Mouse (Mus musculus) lung, postnatal 0 days (tissue): ENCODE data around the gene Flt1. TPM values are rescaled to one million over a fixed set of nuclear protein-coding genes. Genes with fewer than 3 reads are reported as not detected.

ENCODE experiments used
- ATAC-seq: fragments of 200-750 bp; cut with Nextera tagmentation; 2 replicates; pipeline ENCODE4 v1.8.0; 2017; ENCODE audit warnings: moderate library complexity
- DNase-seq: peaks from one replicate; pipeline ENCODE4 v3.0.0-alpha.2; 2016; ENCODE audit warnings: low spot score
- H3K27ac ChIP-seq: fragments of 300-500 bp; sonication (generic); 2 replicates; pipeline ENCODE4 v1.5.1; 2014; ENCODE audit warnings: antibody characterized with exemption, mild to moderate bottlenecking, low read length, mixed read lengths
- H3K27me3 ChIP-seq: fragments of 300-500 bp; sonication (generic); replicated peaks from 2 replicates; pipeline ENCODE4 v1.6.1; 2014; ENCODE audit warnings: low read length, mixed read lengths; ENCODE audit not compliant: insufficient read depth
- H3K36me3 ChIP-seq: fragments of 300-500 bp; sonication (generic); 2 replicates; pipeline ENCODE4 v1.6.1; 2014; ENCODE audit warnings: low read length, mixed read lengths; ENCODE audit not compliant: insufficient read depth
- H3K4me1 ChIP-seq: fragments of 300-500 bp; sonication (generic); 2 replicates; pipeline ENCODE4 v1.6.1; 2014; ENCODE audit warnings: antibody characterized with exemption, low read depth, low read length, mixed read lengths; ENCODE audit not compliant: insufficient read depth
- H3K4me2 ChIP-seq: fragments of 300-500 bp; sonication (generic); replicated peaks from 2 replicates; pipeline ENCODE4 v1.6.1; 2014; ENCODE audit warnings: low read depth, mild to moderate bottlenecking, low read length, moderate library complexity, mixed read lengths
- H3K4me3 ChIP-seq: fragments of 300-500 bp; sonication (generic); 2 replicates; pipeline ENCODE4 v1.5.1; 2014; ENCODE audit warnings: low read depth, low read length
- H3K9ac ChIP-seq: fragments of 300-500 bp; sonication (generic); replicated peaks from 2 replicates; pipeline ENCODE4 v1.6.1; 2014; ENCODE audit warnings: low read depth, mild to moderate bottlenecking
- H3K9me3 ChIP-seq: fragments of 300-500 bp; sonication (generic); 2 replicates; pipeline ENCODE4 v1.6.1; 2016; ENCODE audit warnings: low read length, mixed read lengths
- CTCF ChIP-seq: IDR thresholded peaks from 2 replicates; pipeline ENCODE4 v1.5.1; 2016; ENCODE audit warnings: antibody characterized with exemption, mild to moderate bottlenecking
- EP300 ChIP-seq: IDR thresholded peaks from 2 replicates; pipeline ENCODE4 v1.6.1; 2016; ENCODE audit warnings: antibody characterized with exemption, mild to moderate bottlenecking, control low read depth
- WGBS: fragments of 180-500 bp; shearing (Covaris S2); extraction: QIAGEN DNeasy Blood & Tissue Kit; methylation state at CpG from one replicate; pipeline ENCODE4 v1.1.7; 2014; 5-methylcytosine and 5-hydroxymethylcytosine counted together
- polyA plus RNA-seq: library from polyadenylated mRNA; unstranded; fragments of >200 nt; fragmentation: Nextera tagmentation; extraction: Ambion mirVana; gene quantifications from 2 replicates; pipeline ENCODE4 v1.2.1, GENCODE M21; 2015

Flt1 gene
- polyA plus RNA-seq, 1 experiment from 2014 or later: 18.1 TPM

GRCm38 (mm10) chr5:147701024-147701423 is 24.8 kb downstream of the Flt1 start:
- H3K4me1 ChIP-seq: no peaks in the 10 kb centered on the region
- no peak for DNase-seq
- H3K27ac ChIP-seq: no peak overlapping the region
- no peak overlapping the region for H3K9ac ChIP-seq
- H3K4me2 ChIP-seq: no peak overlapping the region
- ATAC-seq: no peak
- no peaks in the 10 kb centered on the region for H3K9me3 ChIP-seq
- H3K36me3 ChIP-seq: no peaks in the 10 kb centered on the region
- TF ChIP-seq EP300 (no peak), CTCF (no peak)
- H3K4me3 ChIP-seq: no peak overlapping the region
- no peaks in the 10 kb centered on the region for H3K27me3 ChIP-seq
- WGBS: 77% methylated on average over 3 of the region's 3 CpGs

DNA sequence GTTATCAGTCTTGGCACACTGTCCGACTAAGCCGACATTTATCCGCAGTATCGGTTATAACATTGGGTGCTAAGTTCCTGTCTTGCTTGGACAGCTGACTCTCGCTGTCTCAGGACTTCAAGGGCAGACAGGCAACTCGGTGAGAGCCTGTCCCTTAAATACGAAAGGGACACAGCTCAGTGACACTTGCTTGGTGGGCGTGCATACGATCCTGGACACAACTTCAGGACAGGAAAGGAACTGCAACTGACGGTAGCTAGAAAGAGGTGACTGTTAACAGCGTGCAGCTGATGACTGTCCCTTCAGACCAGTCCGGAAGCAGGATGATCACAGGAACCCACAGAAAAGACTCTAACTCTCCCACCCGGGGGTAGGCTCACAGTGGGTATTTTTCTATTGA is 27.8 kb downstream of the Flt1 start:
- H3K4me3 ChIP-seq: no peak overlapping the region
- peak; percentile 28 for DNase-seq
- H3K4me1 ChIP-seq: no peaks in the 10 kb centered on the region

DNA sequence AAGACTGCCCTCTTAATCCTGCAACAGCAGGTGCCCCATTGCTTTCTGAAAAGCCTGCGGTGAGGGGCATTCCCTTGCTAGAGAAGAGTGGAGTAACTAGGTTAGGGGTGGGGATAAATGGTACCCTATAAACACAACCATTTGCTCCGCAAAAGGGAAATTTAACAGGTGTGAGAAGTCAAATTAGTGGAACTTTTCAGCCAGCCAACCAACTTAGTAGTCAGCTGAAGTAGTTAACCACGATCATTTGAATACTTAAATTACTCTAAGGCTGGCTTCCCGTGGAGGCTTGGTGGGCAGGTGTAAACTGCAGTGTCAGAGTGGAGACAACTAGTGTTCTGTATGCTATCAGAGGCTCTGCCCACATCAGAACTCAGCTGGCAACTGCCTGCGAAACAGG is 28.6 kb downstream of the Flt1 start:
- no peaks in the 10 kb centered on the region for H3K27me3 ChIP-seq
- H3K4me3 ChIP-seq: no peak overlapping the region
- no peak for DNase-seq
- no peaks in the 10 kb centered on the region for H3K36me3 ChIP-seq
- ATAC-seq: no peak
- H3K9ac ChIP-seq: no peak overlapping the region
- no peak overlapping the region for H3K4me2 ChIP-seq
- no peak overlapping the region for H3K27ac ChIP-seq
- TF ChIP-seq CTCF (no peak), EP300 (no peak)
- WGBS: 57% methylated on average over 5 of the region's 5 CpGs
- no peaks in the 10 kb centered on the region for H3K4me1 ChIP-seq
- no peaks in the 10 kb centered on the region for H3K9me3 ChIP-seq

More for the DNA sequence above, 27.8 kb downstream of the Flt1 start:
- ATAC-seq: no peak; the same call in 1 of the 2 replicates
- no peaks in the 10 kb centered on the region for H3K27me3 ChIP-seq
- H3K36me3 ChIP-seq: no peaks in the 10 kb centered on the region
- no peaks in the 10 kb centered on the region for H3K9me3 ChIP-seq
- peak overlapping the region; percentile 9; the same call in 1 of the 2 replicates for H3K4me2 ChIP-seq
- TF ChIP-seq CTCF: peak; percentile 50
- TF ChIP-seq EP300: no peak
- 38% methylated on average over 13 of the region's 13 CpGs for WGBS
- no peak overlapping the region for H3K9ac ChIP-seq
- H3K27ac ChIP-seq: no peak overlapping the region

GRCm38 (mm10) chr5:147692622-147693021 is 33.2 kb downstream of the Flt1 start:
- no peak overlapping the region for H3K4me3 ChIP-seq
- no peaks in the 10 kb centered on the region for H3K4me1 ChIP-seq
- no peak overlapping the region for H3K27ac ChIP-seq
- TF ChIP-seq CTCF (peak; percentile 21; the same call in 1 of the 2 replicates), EP300 (no peak)
- no peaks in the 10 kb centered on the region for H3K9me3 ChIP-seq
- 94% methylated on average over 1 of the region's 1 CpGs for WGBS
- H3K4me2 ChIP-seq: no peak overlapping the region
- no peak for ATAC-seq
- no peak overlapping the region for H3K9ac ChIP-seq
- no peaks in the 10 kb centered on the region for H3K27me3 ChIP-seq
- H3K36me3 ChIP-seq: no peaks in the 10 kb centered on the region
- DNase-seq: no peak

DNA sequence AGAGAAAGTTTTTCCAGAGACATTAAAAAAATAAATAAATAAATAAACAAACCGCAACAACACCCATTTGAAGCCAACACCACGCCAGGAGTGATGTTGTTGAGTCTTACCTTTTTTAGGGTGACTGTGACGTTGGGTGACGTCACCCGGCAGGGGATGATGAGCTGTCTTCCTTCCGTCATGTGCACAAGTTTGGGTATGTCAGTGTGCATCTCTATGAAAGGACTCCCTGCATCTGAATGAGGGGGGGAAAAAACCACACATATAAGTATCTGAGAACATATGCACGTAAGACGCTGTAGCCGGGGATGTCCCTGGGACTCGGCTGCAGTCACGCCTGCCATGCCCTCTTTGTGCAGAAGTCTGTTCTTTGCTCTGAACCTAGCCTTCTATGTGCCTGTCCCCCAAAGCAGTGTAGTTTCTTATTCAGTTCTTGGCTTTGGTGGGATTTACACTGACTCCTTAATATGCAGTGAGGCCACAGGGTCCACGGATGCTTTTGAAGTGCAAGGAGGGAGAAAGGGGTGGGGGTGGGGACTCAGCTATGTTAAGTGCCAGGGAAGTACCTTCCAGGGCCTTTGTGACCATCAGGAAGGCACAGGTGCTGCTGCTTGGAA is 42.0 kb downstream of the Flt1 start:
- Histone ChIP-seq H3K27me3 (no peaks in the 10 kb centered on the region), H3K9ac (no peak overlapping the region), H3K4me3 (no peak overlapping the region), H3K4me1 (no peaks in the 10 kb centered on the region), H3K36me3 (no peaks in the 10 kb centered on the region), H3K4me2 (no peak overlapping the region), H3K9me3 (no peaks in the 10 kb centered on the region), H3K27ac (no peak overlapping the region)
- WGBS: 88% methylated on average over 12 of the region's 12 CpGs
- TF ChIP-seq EP300 (no peak), CTCF (no peak)
- no peak for ATAC-seq
- no peak for DNase-seq

- Histone ChIP-seq H3K4me3 (no peak overlapping the region), H3K9ac (no peak overlapping the region), H3K36me3 (no peaks in the 10 kb centered on the region), H3K9me3 (no peaks in the 10 kb centered on the region), H3K27ac (no peak overlapping the region), H3K4me1 (no peaks in the 10 kb centered on the region), H3K4me2 (no peak overlapping the region), H3K27me3 (no peaks in the 10 kb centered on the region)
- 21% methylated on average over 10 of the region's 10 CpGs for WGBS
- DNase-seq (no peak), ATAC-seq (no peak)
- no peak for TF ChIP-seq CTCF
- TF ChIP-seq EP300: no peak
Measured at GRCm38 (mm10) chr5:147681224-147681623, 44.6 kb downstream of the Flt1 start.
